Mouse (Mus musculus): ENCODE measurements around the gene Capza1. TPM values are rescaled to one million over a fixed set of nuclear protein-coding genes. Genes with fewer than 3 reads are reported as not detected.
A peak's percentile ranks its signal among the peaks of the same experiment; 100 is the strongest.

The Capza1 gene
- polyA plus RNA-seq, 1 experiment from 2014 or later: 192 TPM

DNA sequence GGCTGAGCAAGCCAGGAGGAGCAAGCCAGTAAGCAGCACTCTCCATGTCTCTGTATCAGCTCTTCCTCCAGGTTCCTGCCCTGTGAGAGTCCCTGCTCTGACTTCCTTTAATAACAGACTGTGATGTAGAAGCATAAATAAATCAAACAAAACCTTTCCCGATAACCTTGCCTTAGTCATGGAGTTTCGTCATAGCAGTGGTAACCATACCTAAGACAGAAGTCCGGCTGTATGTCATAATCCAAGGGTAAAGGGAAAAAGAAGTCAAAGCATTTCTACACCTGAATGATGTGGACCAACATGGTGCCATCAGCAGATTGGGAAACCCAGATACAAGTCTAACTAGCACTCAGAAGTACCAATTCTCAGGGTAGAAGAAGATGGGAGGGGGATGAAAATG, 28.5 kb downstream of the Capza1 start:
- Histone ChIP-seq H3K36me3 (ENCODE audit: control insufficient read depth, insufficient read depth, low read length) (peaks cover 88% of the 10 kb centered on the region), H3K4me1 (ENCODE audit: control insufficient read depth, insufficient read depth, low read length) (no peaks in the 10 kb centered on the region), H3K4me2 (ENCODE audit: low read depth, low read length) (no peak overlapping the region), H3K4me3 (ENCODE audit: low read depth, low read length) (no peak overlapping the region), H3K27me3 (replicated peaks; ENCODE audit: control insufficient read depth, insufficient read depth, low read length) (no peaks in the 10 kb centered on the region), H3K9me3 (ENCODE audit: control insufficient read depth, low read length) (no peaks in the 10 kb centered on the region), H3K27ac (replicated peaks; ENCODE audit: low read depth, low read length) (no peak overlapping the region), H3K9ac (ENCODE audit: low read depth, low read length) (no peak overlapping the region)
- no peak for DNase-seq (ENCODE audit: low spot score)
- no peak for ATAC-seq (ENCODE audit: low read depth)
- WGBS: 94% methylated on average over 3 of the region's 3 CpGs

DNA sequence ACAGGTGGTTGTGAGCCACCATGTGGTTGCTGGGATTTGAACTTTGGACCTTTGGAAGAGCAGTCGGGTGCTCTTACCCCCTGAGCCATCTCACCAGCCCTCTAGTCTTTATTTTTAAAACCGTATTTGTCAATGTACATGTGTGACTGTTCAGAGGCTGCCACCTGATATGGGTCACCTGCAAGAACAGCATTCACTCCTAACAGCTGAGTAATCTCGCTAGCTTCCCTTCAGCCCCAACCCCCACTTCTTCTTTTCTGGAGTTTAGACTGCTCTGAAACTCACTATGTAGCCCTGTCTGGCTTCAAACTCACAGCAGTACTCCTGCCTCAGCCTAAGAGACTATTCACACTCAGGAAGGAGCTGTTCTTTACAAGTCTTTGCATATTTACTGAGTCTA, 41.9 kb downstream of the Capza1 start:
- Histone ChIP-seq H3K36me3 (ENCODE audit: control insufficient read depth, insufficient read depth, low read length) (peaks cover 43% of the 10 kb centered on the region), H3K4me1 (ENCODE audit: control insufficient read depth, insufficient read depth, low read length) (0 out of 2 replicates have a peak, but pooled peaks cover 7% of the 10 kb centered on the region), H3K9ac (ENCODE audit: low read depth, low read length) (no peak overlapping the region), H3K4me2 (ENCODE audit: low read depth, low read length) (no peak overlapping the region), H3K4me3 (ENCODE audit: low read depth, low read length) (no peak overlapping the region), H3K27me3 (replicated peaks; ENCODE audit: control insufficient read depth, insufficient read depth, low read length) (no peaks in the 10 kb centered on the region), H3K9me3 (ENCODE audit: control insufficient read depth, low read length) (no peaks in the 10 kb centered on the region), H3K27ac (replicated peaks; ENCODE audit: low read depth, low read length) (no peak overlapping the region)
- WGBS: 84% methylated on average over 3 of the region's 3 CpGs
- no peak for DNase-seq (ENCODE audit: low spot score)
- no peak for ATAC-seq (ENCODE audit: low read depth)

DNA sequence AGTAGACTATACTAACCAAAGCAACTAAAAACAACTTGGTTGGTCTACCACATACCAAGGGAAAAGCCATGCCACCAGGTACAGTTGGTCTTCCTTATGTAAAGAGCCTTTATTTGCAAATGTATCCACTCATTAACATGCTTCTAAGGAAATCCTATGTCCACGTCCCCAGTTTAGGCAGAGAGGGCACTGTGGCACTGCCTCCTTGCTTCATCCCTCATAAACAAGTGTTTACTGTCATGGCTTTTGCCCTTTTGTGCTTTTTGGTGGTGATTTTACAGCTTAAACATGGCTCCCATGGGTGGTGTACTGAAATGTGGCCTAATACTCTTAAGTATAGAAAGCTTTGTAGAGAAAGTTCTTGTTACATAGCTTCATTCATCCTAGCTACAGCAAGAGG, 43.9 kb downstream of the Capza1 start:
- Histone ChIP-seq H3K27me3 (replicated peaks; ENCODE audit: control insufficient read depth, insufficient read depth, low read length) (no peaks in the 10 kb centered on the region), H3K4me3 (ENCODE audit: low read depth, low read length) (no peak overlapping the region), H3K36me3 (ENCODE audit: control insufficient read depth, insufficient read depth, low read length) (peaks cover 23% of the 10 kb centered on the region; the same call in 1 of the 2 replicates), H3K4me2 (ENCODE audit: low read depth, low read length) (no peak overlapping the region), H3K9ac (ENCODE audit: low read depth, low read length) (no peak overlapping the region), H3K4me1 (ENCODE audit: control insufficient read depth, insufficient read depth, low read length) (0 out of 2 replicates have a peak, but pooled peaks cover 7% of the 10 kb centered on the region), H3K9me3 (ENCODE audit: control insufficient read depth, low read length) (no peaks in the 10 kb centered on the region), H3K27ac (replicated peaks; ENCODE audit: low read depth, low read length) (no peak overlapping the region)
- WGBS: 48% methylated on average over 1 of the region's 1 CpGs
- DNase-seq (ENCODE audit: low spot score) (no peak), ATAC-seq (ENCODE audit: low read depth) (no peak)

DNA sequence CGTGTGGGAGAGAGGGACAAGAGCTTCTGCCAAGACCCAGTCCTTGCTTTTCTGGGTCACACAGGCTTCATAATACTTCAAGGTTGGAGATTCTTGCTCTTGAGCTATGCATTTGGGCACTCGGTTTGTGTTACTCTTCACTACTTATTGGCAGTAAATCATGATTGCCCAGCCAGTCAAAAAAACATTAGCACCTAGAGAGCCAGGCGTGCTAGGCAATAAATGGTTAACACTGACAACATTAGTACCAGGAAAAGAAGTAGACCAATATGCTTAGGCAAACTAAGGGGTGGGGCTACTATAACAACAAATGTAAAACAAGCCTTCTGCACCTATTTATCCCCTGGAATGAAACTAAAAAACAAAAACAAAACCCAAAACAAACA, 45.6 kb downstream of the Capza1 start:
- Histone ChIP-seq H3K9ac (ENCODE audit: low read depth, low read length) (peak overlapping the region; percentile 96; the same call in 1 of the 2 replicates), H3K27ac (replicated peaks; ENCODE audit: low read depth, low read length) (peak overlapping the region; percentile 96), H3K4me2 (ENCODE audit: low read depth, low read length) (peak overlapping the region; percentile 79), H3K27me3 (replicated peaks; ENCODE audit: control insufficient read depth, insufficient read depth, low read length) (no peaks in the 10 kb centered on the region), H3K4me3 (ENCODE audit: low read depth, low read length) (peak overlapping the region; percentile 92), H3K4me1 (ENCODE audit: control insufficient read depth, insufficient read depth, low read length) (0 out of 2 replicates have a peak, but pooled peaks cover 7% of the 10 kb centered on the region), H3K36me3 (ENCODE audit: control insufficient read depth, insufficient read depth, low read length) (peaks cover 18% of the 10 kb centered on the region; the same call in 1 of the 2 replicates), H3K9me3 (ENCODE audit: control insufficient read depth, low read length) (no peaks in the 10 kb centered on the region)
- WGBS: 5% methylated on average over 3 of the region's 3 CpGs
- DNase-seq (ENCODE audit: low spot score) (peak; percentile 36), ATAC-seq (ENCODE audit: low read depth) (no peak)

DNA sequence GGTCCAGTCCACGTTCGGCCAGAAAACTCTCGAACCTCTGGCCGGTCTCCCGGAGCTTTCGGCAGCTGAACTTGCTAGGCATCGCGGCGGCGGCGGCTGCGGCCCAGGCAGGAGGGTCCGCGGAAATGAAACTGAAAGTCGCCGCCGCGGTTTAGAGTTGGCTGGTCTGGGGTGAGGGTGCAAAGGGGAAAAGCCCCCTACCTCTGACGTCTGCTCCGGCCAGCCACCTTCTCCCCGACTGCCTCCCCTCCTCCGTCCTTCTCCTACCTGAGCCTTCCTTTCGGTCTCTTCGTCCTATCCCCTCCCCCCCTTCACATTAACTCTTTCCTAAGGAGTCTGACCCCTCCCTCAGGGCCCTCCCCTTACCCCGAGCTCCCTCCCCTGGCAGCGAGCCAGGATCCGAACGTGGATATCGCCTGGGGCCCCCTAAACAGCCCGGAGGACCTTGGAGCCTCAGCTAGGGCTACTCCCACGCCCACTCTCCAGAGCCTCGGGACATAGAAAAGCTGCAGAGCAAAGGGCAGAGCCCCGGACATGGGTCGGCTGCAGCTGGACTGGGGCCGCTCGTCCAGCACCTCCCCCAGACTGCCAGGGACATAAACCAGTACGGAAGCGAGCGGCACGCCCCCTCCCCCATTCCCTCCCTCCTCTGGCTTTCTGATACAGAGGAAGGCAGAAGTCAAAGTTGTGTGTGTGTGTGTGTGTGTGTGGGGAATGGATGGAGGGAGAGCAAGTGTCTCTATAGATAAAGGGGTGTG, 46.1 kb downstream of the Capza1 start, which contains the start of gene Mov10:
Gene Mov10, minus strand, starts transcription at position 573 of the 758 bp plus-strand sequence.
- peak within 1 kb of the TSS; percentile 92 for H3K4me3 ChIP-seq (ENCODE audit: low read depth, low read length)
- 0 out of 2 replicates have a peak, but pooled peaks cover 7% of the 10 kb centered on the region for H3K4me1 ChIP-seq (ENCODE audit: control insufficient read depth, insufficient read depth, low read length)
- no peaks in the 10 kb centered on the region for H3K9me3 ChIP-seq (ENCODE audit: control insufficient read depth, low read length)
- peaks cover 18% of the 10 kb centered on the region; the same call in 1 of the 2 replicates for H3K36me3 ChIP-seq (ENCODE audit: control insufficient read depth, insufficient read depth, low read length)
- DNase-seq (ENCODE audit: low spot score) (peak; percentile 89), ATAC-seq (ENCODE audit: low read depth) (peak; percentile 75)
- peak within 1 kb of the TSS; percentile 96 for H3K9ac ChIP-seq (ENCODE audit: low read depth, low read length)
- peak within 1 kb of the TSS; percentile 79 for H3K4me2 ChIP-seq (ENCODE audit: low read depth, low read length)
- under 1% methylated on average over 29 of the region's 40 CpGs for WGBS
- peak within 1 kb of the TSS; percentile 96 for H3K27ac ChIP-seq (replicated peaks; ENCODE audit: low read depth, low read length)
- H3K27me3 ChIP-seq (replicated peaks; ENCODE audit: control insufficient read depth, insufficient read depth, low read length): no peaks in the 10 kb centered on the region

GRCm38 (mm10) chr3:104817481-104817990, 46.8 kb downstream of the Capza1 start:
- DNase-seq (ENCODE audit: low spot score) (peak; percentile 84), ATAC-seq (ENCODE audit: low read depth) (peak; percentile 81)
- H3K36me3 ChIP-seq (ENCODE audit: control insufficient read depth, insufficient read depth, low read length): peaks cover 18% of the 10 kb centered on the region; the same call in 1 of the 2 replicates
- H3K4me2 ChIP-seq (ENCODE audit: low read depth, low read length): peak overlapping the region; percentile 79
- peak overlapping the region; percentile 96 for H3K9ac ChIP-seq (ENCODE audit: low read depth, low read length)
- WGBS: under 1% methylated on average over 36 of the region's 46 CpGs
- 0 out of 2 replicates have a peak, but pooled peaks cover 7% of the 10 kb centered on the region for H3K4me1 ChIP-seq (ENCODE audit: control insufficient read depth, insufficient read depth, low read length)
- H3K27me3 ChIP-seq (replicated peaks; ENCODE audit: control insufficient read depth, insufficient read depth, low read length): no peaks in the 10 kb centered on the region
- H3K4me3 ChIP-seq (ENCODE audit: low read depth, low read length): peak overlapping the region; percentile 92
- peak overlapping the region; percentile 96 for H3K27ac ChIP-seq (replicated peaks; ENCODE audit: low read depth, low read length)
- H3K9me3 ChIP-seq (ENCODE audit: control insufficient read depth, low read length): no peaks in the 10 kb centered on the region

DNA sequence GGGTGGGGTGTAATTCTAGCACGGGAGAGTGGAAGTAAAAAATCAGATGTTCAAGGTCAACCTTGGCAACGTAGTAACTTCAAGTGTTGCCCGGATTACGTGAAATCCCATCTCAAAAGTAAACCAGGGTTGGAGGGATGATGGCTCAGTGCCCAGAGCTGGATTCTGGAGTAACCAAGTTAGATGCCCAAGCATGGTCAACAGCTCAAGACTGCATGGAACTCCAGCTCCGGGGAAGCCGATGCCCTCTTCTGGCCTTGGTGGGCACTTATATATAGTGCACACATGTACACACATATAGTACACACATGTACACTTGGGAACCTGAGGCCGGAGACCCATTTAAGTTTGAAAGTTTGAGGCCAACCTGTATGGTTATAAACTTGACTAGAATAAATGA, 48.2 kb downstream of the Capza1 start:
- no peak for ATAC-seq (ENCODE audit: low read depth)
- H3K4me2 ChIP-seq (ENCODE audit: low read depth, low read length): no peak overlapping the region
- H3K9ac ChIP-seq (ENCODE audit: low read depth, low read length): no peak overlapping the region
- DNase-seq (ENCODE audit: low spot score): no peak
- 0 out of 2 replicates have a peak, but pooled peaks cover 7% of the 10 kb centered on the region for H3K4me1 ChIP-seq (ENCODE audit: control insufficient read depth, insufficient read depth, low read length)
- no peaks in the 10 kb centered on the region for H3K27me3 ChIP-seq (replicated peaks; ENCODE audit: control insufficient read depth, insufficient read depth, low read length)
- no peaks in the 10 kb centered on the region for H3K9me3 ChIP-seq (ENCODE audit: control insufficient read depth, low read length)
- 0 out of 2 replicates have a peak, but pooled peaks cover 11% of the 10 kb centered on the region for H3K36me3 ChIP-seq (ENCODE audit: control insufficient read depth, insufficient read depth, low read length)
- no peak overlapping the region for H3K4me3 ChIP-seq (ENCODE audit: low read depth, low read length)
- no peak overlapping the region for H3K27ac ChIP-seq (replicated peaks; ENCODE audit: low read depth, low read length)
- WGBS: 93% methylated on average over 7 of the region's 7 CpGs

DNA sequence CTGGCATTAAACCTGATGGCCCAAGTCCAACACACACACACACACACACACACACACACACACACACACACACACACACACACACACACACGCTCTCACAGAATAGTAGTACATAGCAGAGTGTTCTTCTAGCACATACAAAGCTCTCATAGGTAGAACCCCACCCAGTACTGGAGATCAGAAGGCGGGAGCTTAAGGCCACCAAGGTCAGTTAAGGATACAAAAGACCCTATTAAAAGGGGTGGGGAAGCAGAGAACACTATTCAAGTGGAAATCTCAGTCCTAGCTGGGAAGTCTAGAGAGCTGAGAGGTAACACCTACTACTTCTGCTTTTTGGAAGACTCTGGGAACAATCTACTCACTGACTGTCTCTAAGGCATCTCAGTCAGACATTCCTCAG, 49.0 kb downstream of the Capza1 start:
- Histone ChIP-seq H3K4me3 (ENCODE audit: low read depth, low read length) (no peak overlapping the region), H3K27ac (replicated peaks; ENCODE audit: low read depth, low read length) (no peak overlapping the region), H3K9ac (ENCODE audit: low read depth, low read length) (no peak overlapping the region), H3K4me1 (ENCODE audit: control insufficient read depth, insufficient read depth, low read length) (0 out of 2 replicates have a peak, but pooled peaks cover 7% of the 10 kb centered on the region), H3K27me3 (replicated peaks; ENCODE audit: control insufficient read depth, insufficient read depth, low read length) (no peaks in the 10 kb centered on the region), H3K9me3 (ENCODE audit: control insufficient read depth, low read length) (no peaks in the 10 kb centered on the region), H3K36me3 (ENCODE audit: control insufficient read depth, insufficient read depth, low read length) (0 out of 2 replicates have a peak, but pooled peaks cover 3% of the 10 kb centered on the region), H3K4me2 (ENCODE audit: low read depth, low read length) (no peak overlapping the region)
- ATAC-seq (ENCODE audit: low read depth) (no peak), DNase-seq (ENCODE audit: low spot score) (no peak)
- 75% methylated on average over 2 of the region's 2 CpGs for WGBS
